25 mouse cellular contexts compared by ENCODE assay signal in genomic region chr1:121353779-121354178, GRCm38 (mm10). TPM values are rescaled to one million over a fixed set of nuclear protein-coding genes. Genes with fewer than 3 reads are reported as not detected.
DNase-seq lines count a peak whose midpoint lies in the region; ATAC-seq lines count a peak whose summit lies in the region.
"Had no signal": no experiment of that assay in that cellular context is flagged by ENCODE, and none has a peak within 500 bp of the region (broad histone marks: within the 10 kb centered on the region; RNA-seq: fewer than 3 reads in every experiment).

No protein-coding gene starts in this region.

- H3K4me1 ChIP-seq in heart, embryonic 11.5 days (ENCODE audit: control insufficient read depth, insufficient read depth, low read length): no peaks in the 10 kb centered on the region
- H3K4me1 ChIP-seq: embryonic facial prominence, embryonic 12.5 days; embryonic facial prominence, embryonic 15.5 days; forebrain, embryonic 10.5 days; forebrain, embryonic 12.5 days had no signal

- intact Hi-C loops in left cerebral cortex, postnatal 10 days (cut with DNase I): no loop called here

- no peak for ATAC-seq in heart, embryonic 11.5 days (replicated peaks; ENCODE audit: insufficient number of reproducible peaks, low FRiP score, low TSS enrichment)
- ATAC-seq: forebrain, embryonic 14.5 days; forebrain, embryonic 16.5 days; Patski had no signal

- H3K27ac ChIP-seq in heart, embryonic 11.5 days (ENCODE audit: low read depth, low read length): no peak overlapping the region
- H3K27ac ChIP-seq: embryonic facial prominence, embryonic 12.5 days; embryonic facial prominence, embryonic 15.5 days; forebrain, embryonic 10.5 days; forebrain, embryonic 12.5 days had no signal

- DNase-seq in heart, adult 11 months: peak; percentile 55
- DNase-seq in retina, postnatal 1 day: peak; percentile 4
- DNase-seq in retina, embryonic 14.5 days (ENCODE audit: low spot score): no peak
- DNase-seq in R1 (ENCODE audit: low read depth, low spot score): peak; percentile 32
- DNase-seq in left cerebral cortex, postnatal 10 days (ENCODE audit: extremely low spot score in 1 of 2, low spot score in 2 of 2): no peak
- no peak for DNase-seq in cerebellum, postnatal 4 days (ENCODE audit: low spot score in 2 of 2)
- DNase-seq: adrenal gland, adult 2 months; adrenal gland, postnatal 10 days; adrenal gland, postnatal 25 days; cerebellum, adult 11-12 months; cerebellum, adult 2 months; cerebellum, adult 9-10 months; cerebellum, postnatal 10 days; cerebellum, postnatal 25 days; embryo, embryonic 11 days had no signal

- no peak overlapping the region for H3K4me2 ChIP-seq in heart, embryonic 11.5 days
- H3K4me2 ChIP-seq: embryonic facial prominence, embryonic 12.5 days; embryonic facial prominence, embryonic 15.5 days; forebrain, embryonic 12.5 days had no signal

- H3K27me3 ChIP-seq in heart, embryonic 11.5 days (ENCODE audit: control insufficient read depth, insufficient read depth, low read length): no peaks in the 10 kb centered on the region
- H3K27me3 ChIP-seq: embryonic facial prominence, embryonic 12.5 days; embryonic facial prominence, embryonic 15.5 days; forebrain, embryonic 12.5 days; Patski had no signal

- no peak overlapping the region for H3K9ac ChIP-seq in heart, embryonic 11.5 days (ENCODE audit: low read depth, low read length)
- H3K9ac ChIP-seq: embryonic facial prominence, embryonic 12.5 days; embryonic facial prominence, embryonic 15.5 days; forebrain, embryonic 12.5 days had no signal

- H3K4me3 ChIP-seq in heart, embryonic 11.5 days (ENCODE audit: low read depth, low read length): no peak overlapping the region
- H3K4me3 ChIP-seq: embryonic facial prominence, embryonic 12.5 days; embryonic facial prominence, embryonic 15.5 days; erythroblast, embryonic 14.5 days; forebrain, embryonic 10.5 days; forebrain, embryonic 12.5 days had no signal

- H3K36me3 ChIP-seq in heart, embryonic 11.5 days (ENCODE audit: control insufficient read depth, insufficient read depth, low read length): no peaks in the 10 kb centered on the region
- H3K36me3 ChIP-seq: embryonic facial prominence, embryonic 12.5 days; embryonic facial prominence, embryonic 15.5 days; forebrain, embryonic 10.5 days; forebrain, embryonic 12.5 days; G1E had no signal

- H3K9me3 ChIP-seq in heart, embryonic 11.5 days (replicated peaks; ENCODE audit: control insufficient read depth, low read length): no peaks in the 10 kb centered on the region
- H3K9me3 ChIP-seq: embryonic facial prominence, embryonic 12.5 days; forebrain, embryonic 10.5 days; forebrain, embryonic 12.5 days; G1E had no signal

RNA-seq across cellular contexts. Expression of gene Insig2, which starts 21.4 kb away (rescaled TPM):
- 16.4 and 22.8 TPM in 2 replicates for polyA plus RNA-seq in heart, embryonic 11.5 days (2014; fragmentation: Nextera tagmentation; extraction: Ambion mirVana)
- total RNA-seq in left cerebral cortex, postnatal 10 days (2021): 10 to 100 TPM; 41.6 to 43.7 TPM

Comparison
In these comparisons a context has a peak if more than half of its experiments do, and no peak if none do; other contexts are left out.
1. DNase-seq: peak in heart, adult 11 months (single experiment), retina, postnatal 1 day (single experiment) and R1 (single experiment); none in retina, embryonic 14.5 days (single experiment), left cerebral cortex, postnatal 10 days (0 of 2) and cerebellum, postnatal 4 days (0 of 2).